Mouse (Mus musculus) MEL (cell line): ENCODE data around the gene Stambp.

ENCODE experiments used
- BHLHE40 ChIP-seq: IDR thresholded peaks from 2 replicates; pipeline ENCODE4 v1.6.1; 2012; ENCODE audit warnings: low read depth, mild to moderate bottlenecking, inconsistent platforms, low read length, improper control_type of control experiment, borderline replicate concordance
- CTCF ChIP-seq, 3 experiments: IDR thresholded peaks in 2 of 3; conservative IDR thresholded peaks in 1 of 3; 2 replicates each; pipeline ENCODE4 v1.5.1; 2011 to 2012; ENCODE audit warnings: low read length in 3 of 3, low read depth in 2 of 3, mild to moderate bottlenecking in 2 of 3, improper control_type of control experiment in 1 of 3, inconsistent platforms in 1 of 3, mixed read lengths in 1 of 3, moderate library complexity in 1 of 3; ENCODE audit not compliant: control insufficient read depth in 1 of 3, insufficient read depth in 1 of 3, poor library complexity in 1 of 3, severe bottlenecking in 1 of 3
- GATA1 ChIP-seq: IDR thresholded peaks from 2 replicates; pipeline ENCODE4 v1.6.1; 2011; ENCODE audit warnings: low read depth, low read length, improper control_type of control experiment
- MEF2A ChIP-seq: IDR thresholded peaks from 2 replicates; pipeline ENCODE4 v1.6.1; 2014; ENCODE audit warnings: low read depth, mild to moderate bottlenecking, inconsistent platforms, low read length, improper control_type of control experiment; ENCODE audit not compliant: poor library complexity, insufficient replicate concordance, severe bottlenecking; ENCODE audit errors: extremely low read depth
- POLR2A ChIP-seq, 2 experiments: IDR thresholded peaks; 2 replicates each; pipeline ENCODE4 v1.6.1; 2011 to 2012; ENCODE audit warnings: low read length in 2 of 2, mild to moderate bottlenecking in 2 of 2, control low read depth in 1 of 2, improper control_type of control experiment in 1 of 2, low read depth in 1 of 2, moderate library complexity in 1 of 2; ENCODE audit not compliant: control insufficient read depth in 1 of 2, insufficient read depth in 1 of 2, poor library complexity in 1 of 2
- POLR2AphosphoS5 ChIP-seq: IDR thresholded peaks from 2 replicates; pipeline ENCODE4 v1.6.1; 2012; ENCODE audit warnings: low read depth, borderline replicate concordance, mild to moderate bottlenecking, inconsistent platforms, low read length, moderate library complexity, mixed read lengths
- RAD21 ChIP-seq: IDR thresholded peaks from 2 replicates; pipeline ENCODE4 v1.6.1; 2011; ENCODE audit warnings: mild to moderate bottlenecking, low read depth, low read length, improper control_type of control experiment
- TCF12 ChIP-seq: IDR thresholded peaks from 2 replicates; pipeline ENCODE4 v1.6.1; 2014; ENCODE audit warnings: low read depth, mild to moderate bottlenecking, inconsistent platforms, low read length, improper control_type of control experiment, moderate library complexity

DNA sequence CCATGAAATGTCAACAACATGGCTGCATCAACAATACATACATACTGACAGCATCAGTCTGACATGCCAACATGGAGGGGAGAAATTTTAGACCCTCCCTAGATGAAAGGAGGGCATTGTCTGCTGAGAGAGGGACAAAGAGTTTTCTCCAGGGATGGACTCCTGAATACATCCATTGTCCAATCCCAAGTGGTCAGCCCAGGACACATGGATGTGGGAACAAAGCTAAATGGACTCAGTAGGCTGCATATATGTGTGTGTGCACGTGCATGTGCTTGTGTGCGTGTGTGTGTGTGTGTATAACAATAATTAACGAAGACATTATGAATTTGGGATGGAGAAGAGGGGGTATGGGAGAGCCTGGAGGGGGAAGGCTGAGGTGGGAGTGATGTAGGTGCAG is 26.8 kb downstream of the Stambp start:
- TF ChIP-seq BHLHE40 (no peak), CTCF (IDR thresholded peaks at IDR 0.05 in 2 of 3, conservative IDR thresholded peaks at IDR 0.05 in 1 of 3; ENCODE audit: control insufficient read depth in 1 of 3, insufficient read depth in 1 of 3, low read depth in 2 of 3, low read length in 3 of 3, poor library complexity in 1 of 3, severe bottlenecking in 1 of 3) (no peak), RAD21 (no peak), TCF12 (no peak), POLR2A (IDR thresholded peaks at IDR 0.05; ENCODE audit: control insufficient read depth in 1 of 2, insufficient read depth in 1 of 2, low read depth in 1 of 2, low read length in 2 of 2, poor library complexity in 1 of 2) (no peak), POLR2AphosphoS5 (no peak), MEF2A (no peak), GATA1 (no peak)
